Mouse (Mus musculus) ovary, postnatal 14 days (tissue): Measurements from ENCODE around the gene Bach2.
A peak's percentile ranks its signal among the peaks of the same experiment; 100 is the strongest.

Source experiments
- DNase-seq: peaks from one replicate; pipeline ENCODE4 v3.0.0; 2022; ENCODE audit warnings: low spot score

The Bach2 gene

GRCm38 (mm10) chr4:32250333-32251004 lies 11.9 kb downstream of the Bach2 start:
- DNase-seq, result peak; percentile 15

- peak; percentile 13 for DNase-seq
Observed at GRCm38 (mm10) chr4:32251005-32251365, 12.4 kb downstream of the Bach2 start.

- DNase-seq, result no peak
Observed at GRCm38 (mm10) chr4:32251946-32252672, 13.5 kb downstream of the Bach2 start.

GRCm38 (mm10) chr4:32257686-32258085 lies 19.1 kb downstream of the Bach2 start:
- DNase-seq, result no peak

- DNase-seq, result no peak
Observed at GRCm38 (mm10) chr4:32258093-32258492, 19.5 kb downstream of the Bach2 start.

GRCm38 (mm10) chr4:32258596-32258995 lies 20.0 kb downstream of the Bach2 start:
- DNase-seq, result no peak

- DNase-seq, result no peak
Observed at GRCm38 (mm10) chr4:32260909-32261308, 22.3 kb downstream of the Bach2 start.

- DNase-seq, result no peak
Observed at GRCm38 (mm10) chr4:32262825-32263684, 24.5 kb downstream of the Bach2 start.

- no peak for DNase-seq
Observed at GRCm38 (mm10) chr4:32263685-32264038, 25.1 kb downstream of the Bach2 start.

- DNase-seq, result no peak
Observed at GRCm38 (mm10) chr4:32264892-32265291, 26.3 kb downstream of the Bach2 start.

GRCm38 (mm10) chr4:32266731-32267130 lies 28.1 kb downstream of the Bach2 start:
- DNase-seq, result no peak

GRCm38 (mm10) chr4:32268042-32268441 lies 29.4 kb downstream of the Bach2 start:
- DNase-seq, result no peak

- DNase-seq, result no peak
Observed at GRCm38 (mm10) chr4:32272398-32272797, 33.8 kb downstream of the Bach2 start.

GRCm38 (mm10) chr4:32274776-32275294 lies 36.2 kb downstream of the Bach2 start:
- DNase-seq, result no peak

- DNase-seq, result no peak
Observed at GRCm38 (mm10) chr4:32279842-32280241, 41.2 kb downstream of the Bach2 start.

GRCm38 (mm10) chr4:32280401-32280800 lies 41.8 kb downstream of the Bach2 start:
- DNase-seq, result no peak

- no peak for DNase-seq
Observed at GRCm38 (mm10) chr4:32281306-32281705, 42.7 kb downstream of the Bach2 start.

- no peak for DNase-seq
Observed at GRCm38 (mm10) chr4:32286405-32286804, 47.8 kb downstream of the Bach2 start.

- no peak for DNase-seq
Observed at GRCm38 (mm10) chr4:32288036-32288860, 49.6 kb downstream of the Bach2 start.

- no peak for DNase-seq
Observed at GRCm38 (mm10) chr4:32289845-32290244, 51.2 kb downstream of the Bach2 start.

GRCm38 (mm10) chr4:32291406-32291805 lies 52.8 kb downstream of the Bach2 start:
- no peak for DNase-seq
